Mouse (Mus musculus) embryonic facial prominence, embryonic 10.5 days (tissue): Measurements from ENCODE around the gene Frs2. TPM values are rescaled to one million over a fixed set of nuclear protein-coding genes. Genes with fewer than 3 reads are reported as not detected.

Source experiments
- polyA plus RNA-seq: library from polyadenylated mRNA; unstranded; fragments of >200 nt; fragmentation: Nextera tagmentation; extraction: Ambion mirVana; gene quantifications from 2 replicates; pipeline ENCODE4 v1.2.1, GENCODE M21; 2016

Frs2 gene
- polyA plus RNA-seq, 1 experiment from 2014 or later, result 21.6 TPM

Other genes with a start within 250 kb of the Frs2 start
- gene Rab3ip, start 197.8 kb downstream of the Frs2 start, polyA plus RNA-seq, result 36.5 and 37.3 TPM in 2 replicates
- gene Gm10271, start 175.9 kb downstream of the Frs2 start, polyA plus RNA-seq, result not detected in 2 replicates
- 0.09 and 0.33 TPM in 2 replicates for gene Best3, start 162.2 kb downstream of the Frs2 start, polyA plus RNA-seq
- gene Lrrc10, start 103.2 kb downstream of the Frs2 start, polyA plus RNA-seq, result 0.14 TPM in 1 of 2 replicates, not detected in the other
- 350 and 352 TPM in 2 replicates for gene Cct2, start 84.7 kb downstream of the Frs2 start, polyA plus RNA-seq
- gene Yeats4, start 76.0 kb upstream of the Frs2 start, polyA plus RNA-seq, result 107 and 110 TPM in 2 replicates
- gene 9530003J23Rik, start 90.2 kb upstream of the Frs2 start, polyA plus RNA-seq, result not detected in 2 replicates
- 7.2 and 11.9 TPM in 2 replicates for gene Lyz2, start 133.8 kb upstream of the Frs2 start, polyA plus RNA-seq
- not detected in 2 replicates for gene Lyz1, start 144.3 kb upstream of the Frs2 start, polyA plus RNA-seq
- 223 and 230 TPM in 2 replicates for gene Cpsf6, start 231.5 kb upstream of the Frs2 start, polyA plus RNA-seq